Mouse (Mus musculus): ENCODE data around the gene Nkx2-9. TPM values are rescaled to one million over a fixed set of nuclear protein-coding genes. Genes with fewer than 3 reads are reported as not detected.

The Nkx2-9 gene
- polyA plus RNA-seq, 1 experiment from 2014 or later: 1.1 TPM

GRCm38 (mm10) chr12:56587830-56588229, 25.3 kb downstream of the Nkx2-9 start:
- ATAC-seq (ENCODE audit: low FRiP score): 0 out of 2 replicates have a peak, but pooled peaks have one; percentile 41
- Histone ChIP-seq H3K4me2 (no peak overlapping the region), H3K36me3 (replicated peaks) (no peaks in the 10 kb centered on the region)

More at GRCm38 (mm10) chr12:56587830-56588229, 25.3 kb downstream of the Nkx2-9 start:
- H3K4me1 ChIP-seq: no peaks in the 10 kb centered on the region
- H3K27ac ChIP-seq: no peak overlapping the region
- 32% methylated on average over 6 of the region's 6 CpGs for WGBS
- no peak overlapping the region for H3K4me3 ChIP-seq (replicated peaks)
- no peaks in the 10 kb centered on the region for H3K9me3 ChIP-seq
- H3K9ac ChIP-seq: no peak overlapping the region
- peaks cover 8% of the 10 kb centered on the region; the same call in 1 of the 2 replicates for H3K27me3 ChIP-seq

Other genes starting within 250 kb of the Nkx2-9 start
- gene Nkx2-1, start 76.4 kb downstream of the Nkx2-9 start, polyA plus RNA-seq (2016; fragmentation: Nextera tagmentation; extraction: Ambion mirVana): 37.2 and 66.0 TPM in 2 replicates
- 1.1 and 1.2 TPM in 2 replicates for gene Pax9, start 78.5 kb upstream of the Nkx2-9 start, polyA plus RNA-seq (2016; fragmentation: Nextera tagmentation; extraction: Ambion mirVana)